Mouse (Mus musculus): ENCODE results near the gene Gla. TPM values are rescaled to one million over a fixed set of nuclear protein-coding genes. Genes with fewer than 3 reads are reported as not detected.
"Not testable (repeated sequence)": the region's sequence is repeated elsewhere in the genome, so short reads cannot be mapped to it uniquely, and the experiment has no call there.

The Gla gene
- polyA plus RNA-seq, 1 experiment from 2014 or later, result 3.5 TPM

DNA sequence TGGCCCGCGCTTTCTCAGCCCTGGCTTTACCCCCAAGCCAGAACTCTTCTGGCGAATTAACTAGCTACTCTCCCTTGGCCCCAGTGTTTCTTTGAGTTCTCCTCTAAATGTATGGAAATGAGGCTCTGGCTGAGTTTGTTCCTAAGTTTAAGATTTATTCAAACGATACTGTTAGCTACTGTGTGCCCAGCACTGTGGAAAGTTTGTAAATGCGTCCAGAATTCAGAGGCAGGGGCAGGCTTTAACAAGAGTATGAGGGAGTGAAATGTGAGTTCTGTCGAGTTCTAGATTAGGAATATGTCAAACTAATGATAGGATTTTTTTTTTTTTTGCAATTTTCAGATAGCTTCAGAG, 59.0 kb downstream of the Gla start:
- 0 out of 2 replicates have a peak, but pooled peaks have one; percentile 22 for ATAC-seq (ENCODE audit: insufficient read depth, low FRiP score, low TSS enrichment)
- Histone ChIP-seq H3K4me3 (ENCODE audit: low read depth, low read length) (peak overlapping the region; percentile 47), H3K27me3 (ENCODE audit: control insufficient read depth, insufficient read depth, low read length) (no peaks in the 10 kb centered on the region), H3K4me2 (ENCODE audit: low read depth) (peak overlapping the region; percentile 37), H3K9me3 (ENCODE audit: control insufficient read depth, low read length) (no peaks in the 10 kb centered on the region), H3K9ac (ENCODE audit: low read length) (peak overlapping the region; percentile 57), H3K4me1 (ENCODE audit: control insufficient read depth, insufficient read depth, low read length) (no peaks in the 10 kb centered on the region), H3K27ac (ENCODE audit: low read depth, low read length) (no peak overlapping the region), H3K36me3 (ENCODE audit: control insufficient read depth, insufficient read depth, low read length) (no peaks in the 10 kb centered on the region)
- DNase-seq (ENCODE audit: low spot score), result no peak
- WGBS, result 14% methylated on average over 6 of the region's 6 CpGs

DNA sequence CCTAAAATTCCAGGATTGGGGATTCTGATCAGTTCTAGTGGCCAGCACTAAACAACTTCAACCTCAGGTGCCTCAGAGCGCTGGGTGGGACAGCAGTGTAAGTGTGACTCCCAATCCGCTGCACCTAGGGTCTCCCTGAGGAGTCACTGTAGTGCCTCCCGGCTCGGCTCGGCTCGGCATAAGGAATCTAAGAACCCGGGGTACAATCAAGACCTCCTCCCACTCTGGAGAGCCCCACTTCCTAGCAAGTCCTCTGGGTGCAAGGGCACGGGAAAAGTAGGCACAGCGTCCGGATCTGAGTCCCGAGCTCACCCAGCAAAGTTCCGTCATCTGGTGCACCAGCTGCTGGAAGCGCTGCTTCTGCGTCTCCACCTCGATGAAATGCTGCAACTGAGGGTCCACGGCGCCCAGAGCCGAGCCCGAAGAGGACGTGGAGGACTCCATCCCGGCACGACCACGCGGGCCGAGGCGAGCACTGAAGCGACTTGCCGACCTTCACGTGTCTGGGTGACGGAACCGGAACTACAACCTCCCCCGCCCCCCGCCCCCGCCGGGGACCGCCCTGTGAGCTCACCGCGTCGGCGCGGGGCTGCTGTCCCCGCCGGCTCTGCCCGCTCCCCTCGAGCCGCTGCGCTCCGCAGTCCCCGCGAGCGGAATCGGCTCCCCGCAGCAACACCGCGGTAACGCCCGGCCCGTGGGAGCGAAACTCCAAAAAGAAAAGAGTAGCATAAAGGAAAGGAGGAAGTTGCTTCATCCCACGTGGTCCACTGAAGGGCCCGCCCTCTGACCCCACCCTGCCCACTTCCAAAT, 59.6 kb downstream of the Gla start, which contains the start of gene Timm8a1:
Timm8a1 (minus strand) TSS at position 721 of the 810 bp plus-strand sequence.
- Histone ChIP-seq H3K36me3 (ENCODE audit: control insufficient read depth, insufficient read depth, low read length) (no peaks in the 10 kb centered on the region), H3K9me3 (ENCODE audit: control insufficient read depth, low read length) (no peaks in the 10 kb centered on the region), H3K4me3 (ENCODE audit: low read depth, low read length) (peak within 1 kb of the TSS; percentile 47), H3K27ac (ENCODE audit: low read depth, low read length) (no peak within 1 kb of the TSS), H3K4me1 (ENCODE audit: control insufficient read depth, insufficient read depth, low read length) (no peaks in the 10 kb centered on the region), H3K27me3 (ENCODE audit: control insufficient read depth, insufficient read depth, low read length) (no peaks in the 10 kb centered on the region), H3K4me2 (ENCODE audit: low read depth) (peak within 1 kb of the TSS; percentile 43), H3K9ac (ENCODE audit: low read length) (peak within 1 kb of the TSS; percentile 57)
- WGBS, result 16% methylated on average over 40 of the region's 61 CpGs
- ATAC-seq (ENCODE audit: insufficient read depth, low FRiP score, low TSS enrichment) (peak; percentile 87), DNase-seq (ENCODE audit: low spot score) (peak; percentile 70)

- Histone ChIP-seq H3K4me2 (ENCODE audit: low read depth) (peak overlapping the region; percentile 43), H3K36me3 (ENCODE audit: control insufficient read depth, insufficient read depth, low read length) (no peaks in the 10 kb centered on the region), H3K27me3 (ENCODE audit: control insufficient read depth, insufficient read depth, low read length) (no peaks in the 10 kb centered on the region), H3K9ac (ENCODE audit: low read length) (peak overlapping the region; percentile 57), H3K4me1 (ENCODE audit: control insufficient read depth, insufficient read depth, low read length) (no peaks in the 10 kb centered on the region), H3K4me3 (ENCODE audit: low read depth, low read length) (peak overlapping the region; percentile 47), H3K9me3 (ENCODE audit: control insufficient read depth, low read length) (no peaks in the 10 kb centered on the region), H3K27ac (ENCODE audit: low read depth, low read length) (no peak overlapping the region)
- DNase-seq (ENCODE audit: low spot score) (no peak), ATAC-seq (ENCODE audit: insufficient read depth, low FRiP score, low TSS enrichment) (no peak)
- 25% methylated on average over 12 of the region's 12 CpGs for WGBS
These were observed 60.4 kb downstream of the Gla start for GRCm38 (mm10) chrX:134540414-134541135.

- H3K27ac ChIP-seq (ENCODE audit: low read depth, low read length); H3K9ac ChIP-seq (ENCODE audit: low read length); H3K36me3 ChIP-seq (ENCODE audit: control insufficient read depth, insufficient read depth, low read length); H3K4me3 ChIP-seq (ENCODE audit: low read depth, low read length); H3K27me3 ChIP-seq (ENCODE audit: control insufficient read depth, insufficient read depth, low read length); H3K4me1 ChIP-seq (ENCODE audit: control insufficient read depth, insufficient read depth, low read length); H3K4me2 ChIP-seq (ENCODE audit: low read depth); DNase-seq (ENCODE audit: low spot score); ATAC-seq (ENCODE audit: insufficient read depth, low FRiP score, low TSS enrichment); H3K9me3 ChIP-seq (ENCODE audit: control insufficient read depth, low read length): not testable (repeated sequence)
- 84% methylated on average over 10 of the region's 10 CpGs for WGBS
These were observed 61.1 kb downstream of the Gla start for GRCm38 (mm10) chrX:134539795-134540194.

Other genes with a start within 250 kb of the Gla start
- gene Drp2, start 196.6 kb downstream of the Gla start, polyA plus RNA-seq (2014; fragmentation: Nextera tagmentation; extraction: Ambion mirVana), result 7.3 and 7.6 TPM in 2 replicates
- gene Taf7l, start 124.6 kb downstream of the Gla start, polyA plus RNA-seq (2014; fragmentation: Nextera tagmentation; extraction: Ambion mirVana), result not detected in 2 replicates
- gene Timm8a1, start 59.3 kb downstream of the Gla start, polyA plus RNA-seq (2014; fragmentation: Nextera tagmentation; extraction: Ambion mirVana), result 66.5 and 67.0 TPM in 2 replicates
- gene Btk, start 17.6 kb downstream of the Gla start, polyA plus RNA-seq (2014; fragmentation: Nextera tagmentation; extraction: Ambion mirVana), result 0.88 and 1.9 TPM in 2 replicates
- gene Rpl36a, start 15.5 kb downstream of the Gla start, polyA plus RNA-seq (2014; fragmentation: Nextera tagmentation; extraction: Ambion mirVana), result 300 and 324 TPM in 2 replicates
- 163 and 179 TPM in 2 replicates for gene Hnrnph2, start 54 bp upstream of the Gla start, polyA plus RNA-seq (2014; fragmentation: Nextera tagmentation; extraction: Ambion mirVana)
- gene Armcx4, start 85.4 kb upstream of the Gla start, polyA plus RNA-seq (2014; fragmentation: Nextera tagmentation; extraction: Ambion mirVana), result 6.4 and 6.6 TPM in 2 replicates
- 54.5 and 54.6 TPM in 2 replicates for gene Armcx1, start 116.8 kb upstream of the Gla start, polyA plus RNA-seq (2014; fragmentation: Nextera tagmentation; extraction: Ambion mirVana)
- 16.8 and 21.2 TPM in 2 replicates for gene Armcx6, start 150.3 kb upstream of the Gla start, polyA plus RNA-seq (2014; fragmentation: Nextera tagmentation; extraction: Ambion mirVana)
- gene Armcx3, start 155.5 kb upstream of the Gla start, polyA plus RNA-seq (2014; fragmentation: Nextera tagmentation; extraction: Ambion mirVana), result 70.5 and 74.5 TPM in 2 replicates
- gene Armcx2, start 208.1 kb upstream of the Gla start, polyA plus RNA-seq (2014; fragmentation: Nextera tagmentation; extraction: Ambion mirVana), result 86.8 and 92.0 TPM in 2 replicates

All from neural tube, embryonic 11.5 days (tissue).